Mouse (Mus musculus) heart, postnatal 0 days (tissue): Measurements from ENCODE around the gene Thsd7b.

Experiments used
- CTCF ChIP-seq: IDR thresholded peaks from 2 replicates; pipeline ENCODE4 v1.5.1; 2016; ENCODE audit warnings: antibody characterized with exemption, control low read depth, low read depth
- EP300 ChIP-seq: IDR thresholded peaks from 2 replicates; pipeline ENCODE4 v1.6.1; 2016; ENCODE audit warnings: antibody characterized with exemption, low read depth

GRCm38 (mm10) chr1:129542563-129543146, 269.6 kb downstream of the Thsd7b start:
- TF ChIP-seq EP300 = no peak
- TF ChIP-seq CTCF = no peak
